Mouse (Mus musculus): ENCODE measurements around the gene Hs6st3. TPM values are rescaled to one million over a fixed set of nuclear protein-coding genes. Genes with fewer than 3 reads are reported as not detected.
"Not testable (repeated sequence)": the region's sequence is repeated elsewhere in the genome, so short reads cannot be mapped to it uniquely, and the experiment has no call there.

The Hs6st3 gene
- total RNA-seq, 2 experiments from 2014 or later, result 0.43 to 0.83 TPM

DNA sequence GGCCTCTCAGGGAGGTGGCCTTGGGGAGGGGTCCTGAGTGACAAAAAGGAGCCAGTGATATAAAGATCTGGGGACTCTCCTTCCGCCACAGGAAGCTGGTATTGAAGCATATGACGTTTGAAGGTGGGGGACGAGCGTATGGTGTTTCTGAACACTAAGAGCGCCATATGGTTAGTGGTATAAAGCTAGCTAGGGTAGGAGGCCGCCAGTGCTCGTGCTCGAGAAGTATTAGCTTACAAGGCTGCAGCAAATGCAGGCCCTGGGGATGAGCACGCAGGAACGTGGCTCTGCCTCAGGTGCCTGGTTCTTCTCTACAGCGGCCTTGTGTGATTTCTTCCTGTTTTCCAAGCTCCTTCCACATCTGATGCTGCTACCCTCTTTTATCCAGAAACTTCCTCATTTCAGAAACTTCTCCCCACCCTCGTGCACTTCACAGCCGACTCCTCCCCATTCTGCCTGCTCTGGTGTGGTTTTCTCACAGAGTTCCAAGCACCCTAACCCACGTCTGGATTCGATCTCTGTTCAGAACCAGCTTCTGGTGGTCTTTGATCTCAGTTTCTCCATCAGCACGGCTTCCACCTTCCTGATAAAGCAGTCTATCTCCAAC is 110.0 kb downstream of the Hs6st3 start:
- DNase-seq, result no peak

GRCm38 (mm10) chr14:119250353-119250752 is 112.2 kb downstream of the Hs6st3 start:
- DNase-seq, result no peak

- DNase-seq, result no peak
Measured at GRCm38 (mm10) chr14:119255396-119255795, 117.3 kb downstream of the Hs6st3 start.

GRCm38 (mm10) chr14:119257072-119257471 is 118.9 kb downstream of the Hs6st3 start:
- no peak for DNase-seq

- no peak for DNase-seq
Measured at GRCm38 (mm10) chr14:119260176-119260962, 122.2 kb downstream of the Hs6st3 start.

DNA sequence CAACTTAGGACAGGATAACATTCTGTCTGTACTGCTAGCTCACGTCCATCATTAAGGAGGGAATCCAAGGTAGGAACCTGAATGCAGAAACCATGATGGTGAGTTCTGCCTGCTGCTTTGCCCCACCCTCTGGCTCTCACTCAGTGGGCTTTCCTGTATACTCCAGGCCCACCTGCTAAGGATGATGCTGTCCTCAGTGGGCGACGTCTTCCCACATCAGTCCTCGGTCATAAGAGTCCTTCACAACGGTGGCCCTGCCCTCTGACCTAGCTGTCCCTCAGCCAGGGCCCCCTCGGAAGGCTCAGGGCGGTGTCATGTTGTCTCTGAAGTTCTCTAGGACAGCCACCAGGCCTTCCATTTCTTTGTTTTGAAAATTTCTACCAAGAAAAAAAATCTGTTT is 128.2 kb downstream of the Hs6st3 start:
- no peak for DNase-seq

DNA sequence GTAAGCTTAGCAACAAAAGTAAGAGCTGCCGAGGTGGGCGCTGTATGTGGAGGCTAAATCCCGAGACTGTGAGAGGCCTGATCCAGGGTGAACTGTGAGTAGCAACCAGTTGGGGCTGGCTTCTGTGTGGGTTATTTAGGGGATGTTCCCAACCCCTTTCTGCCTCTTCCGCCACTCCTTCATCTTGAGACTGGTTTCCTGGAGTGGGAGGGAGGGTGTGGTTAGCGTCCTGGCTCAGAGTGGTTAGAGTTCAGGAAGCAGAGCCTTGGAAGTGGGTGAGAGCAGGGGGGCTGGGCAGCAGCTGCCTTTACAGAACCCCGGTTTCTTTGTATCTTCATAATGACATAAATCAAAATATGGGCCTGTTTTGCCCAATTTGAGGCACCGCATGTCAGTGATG is 134.9 kb downstream of the Hs6st3 start:
- DNase-seq, result no peak

DNA sequence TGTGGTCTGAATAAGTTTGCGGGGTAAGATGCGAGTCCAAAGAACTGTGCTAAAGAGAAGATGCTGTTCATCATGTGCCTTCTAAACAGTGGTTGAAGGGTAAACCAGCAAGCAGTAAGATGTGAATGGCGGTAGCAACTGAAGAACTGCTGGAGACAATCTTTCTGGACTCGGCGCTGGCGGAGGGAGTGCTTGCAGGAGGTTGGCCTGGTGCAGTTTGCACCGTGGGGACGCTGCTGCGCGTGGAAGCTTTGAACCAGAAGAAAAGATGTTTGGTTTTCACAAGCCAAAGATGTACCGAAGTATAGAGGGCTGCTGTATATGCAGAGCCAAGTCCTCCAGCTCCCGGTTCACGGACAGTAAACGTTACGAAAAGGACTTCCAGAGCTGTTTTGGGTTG is 140.0 kb downstream of the Hs6st3 start:
- DNase-seq, result not testable (repeated sequence)

GRCm38 (mm10) chr14:119283951-119284350 is 145.8 kb downstream of the Hs6st3 start:
- DNase-seq, result peak; percentile 15 to 28

DNA sequence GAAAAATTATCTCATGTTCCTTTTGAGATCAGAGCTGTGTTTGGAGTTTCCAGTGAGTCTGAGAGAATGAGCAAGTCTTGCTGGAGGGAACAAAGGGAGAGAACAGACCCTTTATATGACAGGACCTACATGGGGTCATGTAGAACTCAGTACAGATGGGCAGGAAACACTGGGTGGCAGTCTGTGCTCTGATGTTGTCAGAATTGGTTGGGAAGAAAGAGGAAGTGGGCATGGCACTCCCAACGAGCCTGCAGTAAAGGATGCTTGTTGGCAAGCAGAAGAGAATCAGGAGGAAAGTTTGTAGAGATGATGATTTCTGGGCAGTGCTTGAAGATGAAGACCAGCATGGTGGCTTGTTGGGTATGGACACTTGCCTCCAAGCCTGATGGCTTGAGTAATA is 151.5 kb downstream of the Hs6st3 start:
- no peak for DNase-seq

DNA sequence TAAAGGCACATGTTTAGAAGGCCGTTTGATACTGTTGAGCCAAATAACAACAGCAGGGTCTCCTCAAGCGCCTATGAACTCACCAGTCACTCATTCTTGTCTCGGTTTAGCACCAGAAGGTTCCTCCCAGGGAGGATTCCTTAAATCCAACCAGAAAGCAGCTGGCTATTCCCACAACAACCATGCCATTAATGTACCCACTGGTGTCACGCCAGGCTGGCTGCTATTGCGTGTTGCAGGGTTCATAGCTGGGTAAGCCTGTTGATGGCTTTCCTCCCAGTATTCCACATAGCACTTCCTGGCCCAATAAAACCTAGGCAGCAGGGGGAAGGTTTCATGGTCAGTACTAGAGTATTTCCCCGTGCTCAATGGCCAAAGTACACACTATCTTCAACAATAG is 155.9 kb downstream of the Hs6st3 start:
- DNase-seq, result no peak

GRCm38 (mm10) chr14:119306461-119306860 is 168.3 kb downstream of the Hs6st3 start:
- no peak for DNase-seq

- peak; percentile 36 to 42 for DNase-seq
Measured at GRCm38 (mm10) chr14:119318379-119318778, 180.2 kb downstream of the Hs6st3 start.

DNA sequence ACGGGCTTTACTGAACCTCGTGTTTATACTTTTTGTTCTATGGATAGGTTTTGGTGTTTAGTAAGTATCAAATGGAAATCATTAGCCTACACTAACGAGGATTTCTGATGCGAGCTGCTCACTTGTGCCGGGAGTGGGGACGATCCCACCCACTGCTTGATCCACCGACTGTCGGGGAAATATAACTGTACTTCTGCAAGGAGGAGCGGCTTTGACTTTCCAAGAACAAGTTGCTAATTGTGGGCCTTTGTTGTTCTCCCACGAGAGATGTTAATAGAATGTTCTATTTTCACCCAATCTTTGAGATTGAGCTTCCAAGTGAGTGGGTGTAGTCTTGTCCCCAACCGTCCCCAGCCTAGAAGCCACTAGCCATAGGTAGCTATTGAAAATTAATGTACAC is 209.1 kb downstream of the Hs6st3 start:
- no peak for DNase-seq

DNA sequence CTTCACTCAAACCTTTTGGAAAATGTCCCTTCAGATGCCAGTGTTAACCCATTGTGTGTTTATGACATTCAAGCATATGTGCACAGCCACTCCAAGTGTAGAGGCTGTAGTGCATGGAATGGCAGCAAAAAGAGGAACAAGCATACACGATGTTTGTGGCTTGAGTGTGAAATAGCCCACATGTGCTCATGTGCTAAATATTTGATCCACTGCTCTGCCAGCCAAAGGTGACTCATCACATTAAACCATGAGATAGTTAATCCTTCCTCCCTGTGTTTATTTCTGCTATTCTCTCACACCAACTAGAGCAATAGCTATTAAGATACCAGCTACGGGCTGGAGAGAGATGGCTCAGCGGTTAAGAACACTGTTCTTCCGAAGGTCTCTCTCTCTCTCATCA is 223.3 kb downstream of the Hs6st3 start:
- DNase-seq, result no peak

DNA sequence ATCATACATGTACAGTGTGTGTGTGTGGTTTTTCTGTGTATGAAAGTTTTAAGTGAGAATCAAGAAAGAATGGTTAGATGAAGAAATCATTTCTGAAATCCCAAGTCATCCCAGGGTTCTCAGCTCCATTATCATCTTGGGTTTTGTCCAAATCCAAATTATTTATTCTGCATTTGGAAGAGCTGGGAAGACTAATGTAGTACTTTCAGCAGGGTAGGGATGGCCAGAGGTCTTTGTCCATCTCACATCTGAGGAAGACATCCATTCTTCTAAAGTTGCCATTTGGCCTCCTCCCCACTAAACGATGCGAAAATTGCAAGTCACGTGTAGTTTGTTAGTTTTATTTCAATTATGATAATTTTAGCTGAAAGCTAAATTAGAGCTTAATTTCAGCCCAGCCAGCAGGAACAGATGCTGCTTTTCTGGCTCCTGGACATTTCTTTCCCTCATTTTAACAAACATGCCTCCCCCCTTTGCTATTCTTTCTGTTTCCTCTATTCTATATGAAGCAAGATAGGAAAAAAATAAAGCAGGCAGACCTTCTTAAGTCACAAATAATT is 229.8 kb downstream of the Hs6st3 start:
- no peak for DNase-seq

- no peak for DNase-seq
Measured at GRCm38 (mm10) chr14:119369274-119369673, 231.1 kb downstream of the Hs6st3 start.

GRCm38 (mm10) chr14:119370013-119370412 is 231.9 kb downstream of the Hs6st3 start:
- DNase-seq, result no peak

DNA sequence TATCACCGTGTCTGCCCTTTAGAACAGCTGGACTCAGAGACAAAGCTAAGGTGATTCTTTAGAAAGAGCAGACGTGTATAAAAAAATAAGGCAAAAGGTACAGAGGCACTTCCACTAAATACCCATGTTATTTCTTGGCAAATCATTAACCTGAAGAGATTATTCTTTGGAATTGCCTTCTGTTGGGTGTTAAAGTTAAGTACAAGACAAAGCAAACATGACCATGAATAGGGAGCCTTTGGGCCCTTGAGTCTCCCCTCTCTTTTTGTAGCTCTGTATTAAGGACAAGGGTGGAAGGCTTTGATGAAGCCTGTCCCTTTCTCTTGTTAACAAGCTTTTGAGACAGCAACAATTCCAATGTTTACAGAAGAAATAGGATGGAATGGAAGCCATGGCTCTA is 241.2 kb downstream of the Hs6st3 start:
- no peak for DNase-seq

- DNase-seq, result no peak
Measured at GRCm38 (mm10) chr14:119401618-119402017, 263.5 kb downstream of the Hs6st3 start.

DNA sequence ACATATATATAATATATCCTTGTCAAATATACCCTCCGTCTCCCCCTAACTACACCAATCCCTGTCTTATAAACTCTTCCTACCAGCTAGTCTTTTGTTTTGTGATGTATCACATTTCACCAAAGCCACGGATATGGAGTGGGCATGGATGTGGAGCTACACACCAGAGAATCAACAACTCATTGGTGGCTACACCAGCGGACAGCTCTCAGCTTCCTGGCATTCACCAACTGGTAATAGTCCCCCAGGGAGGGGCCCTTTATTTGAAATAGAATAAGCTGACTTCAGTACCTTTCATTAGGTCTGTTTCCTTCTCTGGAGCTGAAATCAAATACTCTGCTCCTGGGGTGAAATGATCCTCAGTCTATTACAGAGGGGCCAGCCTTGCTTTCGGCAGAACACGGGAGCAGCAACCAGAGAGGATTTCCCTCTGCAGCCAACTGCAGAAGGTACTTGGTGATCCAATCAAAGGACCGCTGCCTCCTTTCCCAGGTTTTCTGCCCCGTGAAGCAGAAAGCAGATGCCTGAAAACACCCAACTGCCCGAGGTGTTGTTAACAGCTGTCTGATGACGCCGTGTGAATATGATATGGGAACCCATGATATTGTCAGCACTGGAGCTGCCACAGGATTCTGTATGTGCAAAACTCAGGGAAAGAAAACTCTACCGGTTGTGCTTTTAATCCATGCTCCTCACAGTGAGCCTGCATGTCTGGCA is 271.4 kb downstream of the Hs6st3 start:
- DNase-seq, result no peak

DNA sequence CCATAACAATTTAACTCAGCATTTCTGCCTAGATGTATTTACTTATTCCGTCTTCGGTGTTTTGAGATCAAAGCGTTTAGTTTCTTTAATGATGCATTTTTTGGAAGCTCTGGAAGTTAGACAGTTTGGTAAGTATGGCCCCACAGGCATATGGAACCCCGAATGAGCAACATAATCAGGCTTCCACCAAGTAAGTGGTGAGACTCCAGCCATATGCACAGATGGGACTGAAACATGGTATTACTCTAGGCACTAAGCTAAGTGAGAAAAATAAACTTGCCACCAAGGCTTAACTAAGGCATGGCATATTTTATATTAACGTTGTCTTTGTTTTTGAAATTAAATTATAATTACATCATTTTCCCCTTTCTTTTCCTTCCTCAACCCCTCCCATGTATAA is 284.8 kb downstream of the Hs6st3 start:
- no peak for DNase-seq

DNA sequence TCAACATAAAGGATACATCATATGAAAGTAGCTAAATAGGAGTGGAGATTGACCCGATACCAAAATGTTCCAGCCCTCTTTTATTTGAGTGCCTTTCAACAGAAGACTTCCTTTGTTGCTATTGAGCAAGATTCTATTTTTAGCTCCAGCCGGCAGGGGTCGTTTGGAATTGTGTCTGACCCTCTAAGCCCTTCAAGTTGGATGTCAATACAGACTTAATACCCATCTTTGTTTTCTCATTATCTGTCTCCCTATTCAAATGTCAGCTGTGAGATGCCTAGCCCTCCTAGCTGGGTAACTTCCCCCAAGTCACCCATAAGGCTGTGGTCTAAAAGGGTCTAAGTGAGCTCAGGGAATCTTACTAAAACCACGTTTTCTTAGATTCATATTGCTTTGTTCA is 312.3 kb downstream of the Hs6st3 start:
- no peak for DNase-seq

Data from adrenal gland, postnatal 36 days (tissue).